Mouse (Mus musculus): ENCODE measurements around the gene Erv3. TPM values are rescaled to one million over a fixed set of nuclear protein-coding genes. Genes with fewer than 3 reads are reported as not detected.

Erv3 gene
- polyA plus RNA-seq, 1 experiment from 2014 or later, result not detected

DNA sequence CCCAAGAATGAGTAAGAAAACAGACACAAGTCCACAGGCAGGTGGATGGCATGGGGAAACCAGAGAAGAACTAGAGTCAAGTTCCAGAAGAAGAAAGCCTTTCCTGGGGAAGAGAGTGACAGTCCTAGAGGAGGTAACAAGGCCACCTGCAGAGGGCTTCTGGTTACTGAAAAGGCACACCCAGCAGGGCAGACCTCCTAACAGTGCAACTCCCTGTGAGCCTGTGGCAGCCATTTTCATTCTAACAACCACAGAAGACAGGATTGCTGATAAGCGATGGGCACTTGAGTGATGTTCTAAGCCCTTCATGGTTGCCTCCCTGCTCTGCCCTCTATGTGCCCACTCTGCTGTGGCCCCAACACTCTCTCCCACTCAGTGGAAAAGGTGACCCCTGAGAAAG, 54.2 kb downstream of the Erv3 start:
- Histone ChIP-seq H3K27ac (ENCODE audit: low read depth) (no peak overlapping the region), H3K36me3 (replicated peaks; ENCODE audit: insufficient read depth, low read length) (no peaks in the 10 kb centered on the region), H3K9ac (replicated peaks) (no peak overlapping the region), H3K27me3 (ENCODE audit: insufficient read depth, low read length) (no peaks in the 10 kb centered on the region), H3K9me3 (ENCODE audit: low read length) (no peaks in the 10 kb centered on the region), H3K4me1 (ENCODE audit: insufficient read depth) (no peaks in the 10 kb centered on the region), H3K4me3 (ENCODE audit: low read depth, low read length) (no peak overlapping the region), H3K4me2 (ENCODE audit: low read depth, low read length) (no peak overlapping the region)
- ATAC-seq (no peak), DNase-seq (no peak)
- WGBS (ENCODE audit: insufficient replicate concordance), result 80% methylated on average over 1 of the region's 1 CpGs
- TF ChIP-seq CTCF (IDR thresholded peaks at IDR 0.05; ENCODE audit: low read depth) (no peak), EP300 (IDR thresholded peaks at IDR 0.05; ENCODE audit: low read depth) (no peak)

DNA sequence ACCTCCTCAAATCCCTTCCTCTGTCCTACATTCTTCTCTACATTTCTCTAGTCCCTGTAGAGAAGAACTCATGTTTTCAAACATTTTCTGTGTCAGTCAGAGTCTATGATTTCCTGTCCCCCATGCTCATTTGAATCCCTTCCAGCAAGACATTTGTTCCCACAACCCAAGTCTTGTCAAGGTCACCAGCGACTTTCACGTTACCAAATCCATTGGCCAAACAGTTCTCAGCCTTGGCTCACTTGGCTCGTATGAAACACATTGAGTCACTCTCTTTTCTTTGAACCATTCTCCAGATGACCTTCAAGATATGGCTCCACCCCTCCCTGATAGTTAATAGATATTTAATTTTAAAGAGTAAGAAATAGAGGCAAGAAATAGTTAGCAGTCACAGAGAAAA, 55.7 kb downstream of the Erv3 start:
- Histone ChIP-seq H3K27ac (ENCODE audit: low read depth) (no peak overlapping the region), H3K27me3 (ENCODE audit: insufficient read depth, low read length) (no peaks in the 10 kb centered on the region)
- DNase-seq, result no peak

More for the DNA sequence above, 55.7 kb downstream of the Erv3 start:
- H3K4me2 ChIP-seq (ENCODE audit: low read depth, low read length), result no peak overlapping the region
- no peaks in the 10 kb centered on the region for H3K9me3 ChIP-seq (ENCODE audit: low read length)
- WGBS (ENCODE audit: insufficient replicate concordance), result 57% methylated on average over 3 of the region's 3 CpGs
- no peaks in the 10 kb centered on the region for H3K36me3 ChIP-seq (replicated peaks; ENCODE audit: insufficient read depth, low read length)
- H3K4me3 ChIP-seq (ENCODE audit: low read depth, low read length), result no peak overlapping the region
- ATAC-seq, result no peak
- no peaks in the 10 kb centered on the region for H3K4me1 ChIP-seq (ENCODE audit: insufficient read depth)
- no peak for TF ChIP-seq EP300 (IDR thresholded peaks at IDR 0.05; ENCODE audit: low read depth)
- TF ChIP-seq CTCF (IDR thresholded peaks at IDR 0.05; ENCODE audit: low read depth), result no peak
- no peak overlapping the region for H3K9ac ChIP-seq (replicated peaks)

Other genes with a start within 250 kb of the Erv3 start
- gene Prnp, start 50.2 kb upstream of the Erv3 start, polyA plus RNA-seq (2015; fragmentation: Nextera tagmentation; extraction: Ambion mirVana), result 19.5 and 20.2 TPM in 2 replicates
- gene Prn, start 50.2 kb upstream of the Erv3 start, polyA plus RNA-seq (2015; fragmentation: Nextera tagmentation; extraction: Ambion mirVana), result not detected in 2 replicates
- 0.40 and 0.47 TPM in 2 replicates for gene Prnd, start 91.1 kb upstream of the Erv3 start, polyA plus RNA-seq (2015; fragmentation: Nextera tagmentation; extraction: Ambion mirVana)
- 1.9 and 3.0 TPM in 2 replicates for gene Rassf2, start 170.5 kb upstream of the Erv3 start, polyA plus RNA-seq (2015; fragmentation: Nextera tagmentation; extraction: Ambion mirVana)